Mouse (Mus musculus) heart, postnatal 0 days (tissue): ENCODE measurements around the gene Pgbd5.

Experiments
- CTCF ChIP-seq: IDR thresholded peaks from 2 replicates; pipeline ENCODE4 v1.5.1; 2016; ENCODE audit warnings: antibody characterized with exemption, control low read depth, low read depth
- EP300 ChIP-seq: IDR thresholded peaks from 2 replicates; pipeline ENCODE4 v1.6.1; 2016; ENCODE audit warnings: antibody characterized with exemption, low read depth

DNA sequence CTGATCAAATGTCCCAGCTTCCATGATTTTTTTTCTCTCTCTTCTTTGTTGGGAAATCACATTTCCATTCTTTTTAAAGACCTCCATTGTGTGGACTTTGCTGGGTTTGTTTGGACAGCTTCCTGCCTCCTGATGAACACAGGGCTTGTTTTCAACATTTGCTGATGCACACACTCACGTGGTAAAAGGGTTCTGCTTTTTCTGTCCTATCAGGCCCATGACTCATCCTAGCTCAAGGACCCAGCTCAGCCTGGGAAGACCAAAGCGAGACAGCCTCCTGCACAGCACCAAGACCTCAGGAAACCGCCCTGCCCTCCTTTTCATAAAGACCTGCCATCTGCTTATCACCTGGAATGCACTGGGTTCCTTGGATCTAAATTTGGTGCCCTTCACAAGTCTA is 15.9 kb upstream of the Pgbd5 start:
- TF ChIP-seq CTCF = no peak
- TF ChIP-seq EP300 = no peak
